ENCODE assay signal across 24 mouse cellular contexts in genomic region chr1:84868311-84868710, GRCm38 (mm10).
"Had no signal": no experiment of that assay in that cellular context is flagged by ENCODE, and none has a peak within 500 bp of the region (broad histone marks: within the 10 kb centered on the region; RNA-seq: fewer than 3 reads in every experiment).

No protein-coding gene starts in this region.

- H3K9ac ChIP-seq: heart, embryonic 13.5 days; heart, embryonic 15.5 days; hindbrain, embryonic 12.5 days; hindbrain, embryonic 14.5 days; intestine, embryonic 15.5 days; limb, embryonic 12.5 days; liver, embryonic 13.5 days; liver, embryonic 15.5 days had no signal

- H3K27ac ChIP-seq: gastrocnemius, adult 2 months; heart, embryonic 13.5 days; heart, embryonic 15.5 days; hindbrain, embryonic 10.5 days; hindbrain, embryonic 12.5 days; hindbrain, embryonic 14.5 days; intestine, embryonic 15.5 days; layer of hippocampus, adult 2 months; left cerebral cortex, adult 2 months; limb, embryonic 10.5 days; limb, embryonic 12.5 days; liver, embryonic 13.5 days; liver, embryonic 15.5 days had no signal

- H3K4me1 ChIP-seq: heart, embryonic 15.5 days; hindbrain, embryonic 12.5 days; intestine, embryonic 15.5 days had no signal

- H3K36me3 ChIP-seq: heart, embryonic 13.5 days; heart, embryonic 15.5 days; hindbrain, embryonic 10.5 days; hindbrain, embryonic 12.5 days; intestine, embryonic 15.5 days; limb, embryonic 10.5 days; limb, embryonic 12.5 days; liver, embryonic 13.5 days; liver, embryonic 15.5 days had no signal

- H3K27me3 ChIP-seq: heart, embryonic 13.5 days; heart, embryonic 15.5 days; hindbrain, embryonic 12.5 days; intestine, embryonic 15.5 days; limb, embryonic 12.5 days; liver, embryonic 13.5 days; liver, embryonic 15.5 days had no signal

- DNase-seq: gastrocnemius, adult 2 months; gastrocnemius, postnatal 10 days; gastrocnemius, postnatal 25 days; heart, adult 18-20 months; heart, postnatal 14 days; heart, postnatal 4 days; kidney, adult 18-20 months; kidney, adult 8-10 months; kidney, postnatal 10 days; kidney, postnatal 25 days; kidney, postnatal 4 days; liver; liver, embryonic 13.5 days had no signal

- H3K9me3 ChIP-seq: heart, embryonic 13.5 days; heart, embryonic 15.5 days; hindbrain, embryonic 10.5 days; hindbrain, embryonic 12.5 days; intestine, embryonic 15.5 days; limb, embryonic 10.5 days; limb, embryonic 12.5 days; liver, embryonic 13.5 days; liver, embryonic 15.5 days had no signal

- H3K4me3 ChIP-seq: gastrocnemius, adult 2 months; heart, embryonic 13.5 days; heart, embryonic 15.5 days; hindbrain, embryonic 10.5 days; hindbrain, embryonic 12.5 days; intestine, embryonic 15.5 days; layer of hippocampus, adult 2 months; left cerebral cortex, adult 2 months; limb, embryonic 10.5 days; limb, embryonic 12.5 days; liver, embryonic 13.5 days; liver, embryonic 15.5 days had no signal
